Mouse (Mus musculus) midbrain, embryonic 10.5 days (tissue): ENCODE results near the gene Aebp2. TPM values are rescaled to one million over a fixed set of nuclear protein-coding genes. Genes with fewer than 3 reads are reported as not detected.
"Not testable (repeated sequence)": the region's sequence is repeated elsewhere in the genome, so short reads cannot be mapped to it uniquely, and the experiment has no call there.

Experiments
- DNase-seq: peaks from one replicate; pipeline ENCODE4 v3.0.0-alpha.2; 2017; ENCODE audit warnings: low spot score
- H3K27ac ChIP-seq: fragments of 300-500 bp; sonication (generic); replicated peaks from 2 replicates; pipeline ENCODE4 v1.5.1; 2016; ENCODE audit warnings: mild to moderate bottlenecking
- H3K27me3 ChIP-seq: fragments of 300-500 bp; sonication (generic); 2 replicates; pipeline ENCODE4 v1.6.1; 2016; ENCODE audit warnings: low read depth, mild to moderate bottlenecking; ENCODE audit not compliant: poor library complexity, severe bottlenecking
- H3K36me3 ChIP-seq: fragments of 300-500 bp; sonication (generic); 2 replicates; pipeline ENCODE4 v1.6.1; 2016; ENCODE audit warnings: mild to moderate bottlenecking, moderate library complexity
- H3K4me1 ChIP-seq: fragments of 300-500 bp; sonication (generic); 2 replicates; pipeline ENCODE4 v1.6.1; 2016
- H3K4me3 ChIP-seq: fragments of 300-500 bp; sonication (generic); 2 replicates; pipeline ENCODE4 v1.5.1; 2016; ENCODE audit warnings: mild to moderate bottlenecking, moderate library complexity
- H3K9me3 ChIP-seq: fragments of 300-500 bp; sonication (generic); replicated peaks from 2 replicates; pipeline ENCODE4 v1.6.1; 2016; ENCODE audit warnings: mild to moderate bottlenecking
- WGBS: fragments of 180-500 bp; shearing (Covaris S2); methylation state at CpG from one replicate; pipeline ENCODE4 v1.1.7; 2016; 5-methylcytosine and 5-hydroxymethylcytosine counted together
- polyA plus RNA-seq: library from polyadenylated mRNA; unstranded; fragments of >200 nt; fragmentation: Nextera tagmentation; extraction: Ambion mirVana; gene quantifications from 2 replicates; pipeline ENCODE4 v1.2.1, GENCODE M21; 2016

Aebp2 gene
- polyA plus RNA-seq, 1 experiment from 2014 or later = 12.3 TPM

DNA sequence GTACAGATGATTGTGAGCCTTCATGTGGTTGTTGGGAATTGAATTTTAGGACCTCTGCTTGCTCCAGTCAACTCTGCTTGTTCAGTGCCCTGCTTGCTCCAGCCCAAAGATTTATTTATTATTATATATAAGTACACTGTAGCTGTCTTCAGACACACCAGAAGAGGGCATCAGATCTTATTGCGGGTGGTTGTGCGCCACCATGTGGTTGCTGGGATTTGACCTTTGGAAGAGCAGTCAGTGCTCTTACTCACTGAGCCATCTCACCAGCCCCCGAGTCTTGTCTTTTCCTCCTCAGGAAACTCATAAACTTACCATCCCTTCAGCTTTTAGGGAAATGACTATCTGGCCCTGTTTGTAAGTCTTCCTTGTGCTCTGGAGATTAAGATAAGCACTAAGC is 40.2 kb downstream of the Aebp2 start:
- not testable (repeated sequence) for H3K4me3 ChIP-seq, H3K4me1 ChIP-seq, H3K27ac ChIP-seq, H3K36me3 ChIP-seq, H3K27me3 ChIP-seq, DNase-seq, H3K9me3 ChIP-seq
- WGBS = 54% methylated on average over 3 of the region's 3 CpGs

DNA sequence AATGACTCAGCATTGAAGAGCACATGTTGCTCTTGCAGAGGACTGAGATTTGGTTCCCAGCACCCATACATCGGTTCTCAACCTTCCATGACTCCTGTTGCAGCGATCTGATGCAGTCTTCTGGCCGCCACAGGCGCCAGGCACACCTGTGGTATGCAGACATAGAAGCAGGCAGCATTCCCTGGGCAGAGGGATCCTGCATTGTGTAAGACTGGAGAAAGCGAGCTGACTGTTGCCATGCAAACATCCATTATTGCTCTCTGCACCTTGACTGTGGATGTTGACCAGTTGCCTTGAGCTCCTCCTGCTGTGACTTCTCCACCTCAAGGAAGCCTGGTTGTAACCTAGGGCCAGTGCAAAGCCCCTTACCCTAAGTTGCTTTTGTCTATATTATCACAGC is 42.1 kb downstream of the Aebp2 start:
- 82% methylated on average over 5 of the region's 5 CpGs for WGBS
- Histone ChIP-seq H3K9me3 (no peaks in the 10 kb centered on the region; the same call in 1 of the 2 replicates), H3K27me3 (no peaks in the 10 kb centered on the region), H3K4me3 (no peak overlapping the region), H3K27ac (no peak overlapping the region), H3K4me1 (peaks cover 5% of the 10 kb centered on the region; the same call in 1 of the 2 replicates), H3K36me3 (no peaks in the 10 kb centered on the region)
- DNase-seq = no peak

DNA sequence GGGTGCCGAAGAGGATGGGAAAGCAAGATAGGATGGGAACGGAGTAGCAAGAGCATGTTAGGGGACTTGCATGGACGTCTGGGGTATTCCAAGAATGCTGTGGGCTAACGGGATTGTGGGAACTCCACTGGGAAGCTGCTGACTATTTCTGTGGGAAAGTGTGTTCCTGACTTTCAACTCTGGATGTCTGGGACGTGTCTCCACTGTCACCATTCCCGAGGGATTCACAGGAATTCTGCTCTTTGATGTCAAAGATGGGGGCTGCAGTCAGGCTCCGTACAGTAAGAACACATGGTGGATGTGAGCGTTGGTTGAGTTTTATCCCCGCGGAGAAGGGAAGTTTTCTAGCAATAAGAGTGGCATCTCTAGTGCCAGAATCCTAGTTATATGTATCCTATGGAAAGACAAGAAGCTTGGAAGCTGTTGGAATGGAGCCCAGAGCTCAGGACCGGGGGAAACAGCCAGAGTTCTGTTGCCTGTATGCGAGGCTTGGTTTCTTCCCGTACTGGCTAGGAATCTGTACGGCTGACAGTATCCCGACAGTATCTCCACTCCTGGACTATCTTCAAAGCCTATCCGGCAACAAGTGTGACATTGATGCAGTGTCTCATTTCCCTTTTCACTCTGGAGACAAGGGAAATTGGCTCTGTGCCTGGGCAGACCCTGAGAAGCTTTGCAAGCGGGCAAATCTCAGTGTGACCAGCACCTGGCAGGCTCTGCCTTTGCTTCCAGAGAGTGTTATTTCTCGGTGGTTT is 44.2 kb downstream of the Aebp2 start:
- Histone ChIP-seq H3K27ac (no peak overlapping the region), H3K27me3 (no peaks in the 10 kb centered on the region), H3K4me3 (no peak overlapping the region), H3K4me1 (peaks cover 5% of the 10 kb centered on the region; the same call in 1 of the 2 replicates), H3K9me3 (peaks cover 12% of the 10 kb centered on the region; the same call in 1 of the 2 replicates), H3K36me3 (no peaks in the 10 kb centered on the region)
- 78% methylated on average over 18 of the region's 18 CpGs for WGBS
- no peak for DNase-seq

DNA sequence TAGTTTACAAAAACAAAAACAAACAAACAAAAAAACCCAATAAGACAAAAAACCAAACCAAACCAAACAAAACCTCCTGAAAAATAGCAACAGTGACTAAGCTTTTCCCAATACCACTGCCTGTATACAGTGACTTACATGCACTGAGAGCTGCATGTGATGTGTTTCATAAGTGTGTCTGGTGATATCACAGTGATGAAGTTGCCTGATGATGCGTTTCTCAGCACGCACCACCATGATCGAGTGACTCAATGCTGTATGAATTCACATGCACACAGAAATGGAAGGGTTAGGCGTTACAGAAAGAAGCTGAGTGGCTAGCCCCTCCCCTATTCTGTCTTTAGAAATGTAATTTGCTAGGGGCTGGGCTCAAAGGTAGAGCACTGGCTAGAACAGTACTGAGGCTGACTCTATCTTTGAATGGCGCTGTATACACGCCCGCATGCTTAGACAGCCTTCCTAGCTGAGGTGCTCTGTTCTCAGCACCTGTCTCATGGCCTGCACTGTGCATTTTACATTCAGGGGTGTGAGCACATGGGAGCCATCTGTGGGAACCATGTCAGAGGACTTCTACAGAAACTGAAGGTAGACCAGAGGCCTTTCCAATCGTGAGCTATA is 44.9 kb downstream of the Aebp2 start:
- DNase-seq = no peak
- H3K27ac ChIP-seq = no peak overlapping the region
- H3K27me3 ChIP-seq = no peaks in the 10 kb centered on the region
- peaks cover 12% of the 10 kb centered on the region; the same call in 1 of the 2 replicates for H3K9me3 ChIP-seq
- no peak overlapping the region for H3K4me3 ChIP-seq
- H3K36me3 ChIP-seq = no peaks in the 10 kb centered on the region
- peaks cover 5% of the 10 kb centered on the region; the same call in 1 of the 2 replicates for H3K4me1 ChIP-seq
- 89% methylated on average over 8 of the region's 8 CpGs for WGBS

DNA sequence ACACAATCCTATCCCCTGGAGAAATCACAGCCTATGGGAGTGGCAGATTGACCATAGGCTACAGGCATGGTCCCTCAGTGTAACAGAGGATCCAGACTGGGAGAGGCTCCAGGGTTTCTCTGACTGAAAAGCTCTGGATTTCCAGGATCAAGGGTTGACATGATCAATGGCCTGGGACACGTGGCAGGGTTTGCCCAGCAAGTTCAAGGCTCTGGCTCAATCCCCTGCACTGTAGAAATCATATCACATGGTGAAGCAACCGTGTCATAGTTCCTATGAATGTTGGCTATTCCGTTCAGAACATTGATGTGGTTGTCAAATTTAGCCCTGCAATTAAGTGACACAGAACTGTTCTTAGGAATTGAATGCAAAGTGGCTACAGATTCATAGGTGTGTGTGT is 52.0 kb downstream of the Aebp2 start:
- WGBS = 84% methylated on average over 3 of the region's 3 CpGs
- H3K4me1 ChIP-seq = peaks cover 36% of the 10 kb centered on the region
- H3K9me3 ChIP-seq = peaks cover 12% of the 10 kb centered on the region; the same call in 1 of the 2 replicates
- no peak overlapping the region for H3K4me3 ChIP-seq
- H3K36me3 ChIP-seq = no peaks in the 10 kb centered on the region
- DNase-seq = no peak
- H3K27me3 ChIP-seq = peaks cover 5% of the 10 kb centered on the region; the same call in 1 of the 2 replicates
- H3K27ac ChIP-seq = no peak overlapping the region

DNA sequence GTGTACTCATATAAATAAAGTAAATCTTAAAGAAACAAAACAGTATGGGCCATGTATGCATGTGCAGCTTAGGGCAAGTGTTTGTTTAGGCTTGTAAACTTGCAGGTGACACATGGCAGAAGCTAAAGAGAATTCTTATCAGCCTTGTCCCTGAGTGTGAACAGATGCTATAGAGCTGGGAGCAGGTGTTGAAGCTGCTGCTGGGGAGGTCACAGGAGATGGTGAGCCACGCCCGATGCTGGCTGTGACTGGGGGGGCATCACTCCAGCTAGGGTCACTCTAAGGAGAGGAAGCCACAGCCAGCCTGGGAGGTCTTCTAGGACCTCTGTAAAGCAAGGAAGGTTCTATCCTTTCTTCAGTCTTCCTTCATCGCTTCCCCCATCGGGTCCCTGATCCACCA is 53.6 kb downstream of the Aebp2 start:
- no peak overlapping the region for H3K4me3 ChIP-seq
- H3K9me3 ChIP-seq = no peaks in the 10 kb centered on the region
- no peaks in the 10 kb centered on the region for H3K36me3 ChIP-seq
- no peak overlapping the region for H3K27ac ChIP-seq
- WGBS = 88% methylated on average over 4 of the region's 4 CpGs
- DNase-seq = no peak
- peaks cover 38% of the 10 kb centered on the region for H3K4me1 ChIP-seq
- peaks cover 16% of the 10 kb centered on the region; the same call in 1 of the 2 replicates for H3K27me3 ChIP-seq

DNA sequence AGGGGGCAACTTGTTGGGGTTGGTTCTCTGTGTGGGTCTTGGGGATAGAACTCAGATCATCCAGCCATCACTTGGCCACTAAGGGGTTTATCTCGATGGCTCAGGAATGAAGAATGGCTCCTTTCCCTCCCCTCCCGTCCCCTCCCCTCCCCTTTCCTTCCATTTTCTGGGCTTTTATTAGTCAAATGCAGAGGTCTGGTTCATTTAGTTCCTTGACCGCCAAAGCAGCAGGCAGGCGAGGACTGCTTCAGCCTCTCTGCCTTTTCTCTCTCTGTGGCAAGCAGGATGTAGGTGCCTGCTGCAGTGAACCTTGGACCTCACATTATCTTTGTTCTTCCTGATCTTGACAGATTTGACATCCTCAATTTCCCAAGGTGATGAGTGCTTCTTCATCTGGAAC is 54.6 kb downstream of the Aebp2 start:
- Histone ChIP-seq H3K4me3 (no peak overlapping the region), H3K4me1 (peaks cover 40% of the 10 kb centered on the region), H3K36me3 (no peaks in the 10 kb centered on the region), H3K9me3 (no peaks in the 10 kb centered on the region), H3K27ac (no peak overlapping the region), H3K27me3 (peaks cover 16% of the 10 kb centered on the region; the same call in 1 of the 2 replicates)
- 15% methylated on average over 4 of the region's 4 CpGs for WGBS
- DNase-seq = no peak

DNA sequence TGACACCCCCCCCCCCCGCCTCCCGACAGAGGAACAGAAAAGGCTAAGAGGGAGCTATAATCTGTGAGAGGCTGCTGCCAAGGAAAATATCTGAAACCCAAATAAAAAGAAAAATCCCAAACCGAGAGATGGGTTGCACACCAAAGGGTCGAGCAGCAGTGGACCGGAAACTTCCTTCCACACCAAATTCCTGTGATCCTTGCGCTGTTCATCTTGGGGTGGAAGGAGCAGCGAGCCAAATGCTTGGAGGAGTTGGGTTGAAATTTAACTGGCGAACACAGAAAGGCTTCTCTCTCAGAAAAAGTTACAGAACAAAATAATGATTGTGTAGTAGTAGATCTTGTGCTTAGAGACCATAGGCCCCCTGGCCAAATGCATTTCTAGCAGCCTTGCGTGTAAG is 55.5 kb downstream of the Aebp2 start:
- Histone ChIP-seq H3K4me3 (no peak overlapping the region), H3K27me3 (peaks cover 16% of the 10 kb centered on the region; the same call in 1 of the 2 replicates), H3K9me3 (no peaks in the 10 kb centered on the region), H3K27ac (no peak overlapping the region), H3K4me1 (peaks cover 45% of the 10 kb centered on the region), H3K36me3 (no peaks in the 10 kb centered on the region)
- no peak for DNase-seq
- 77% methylated on average over 9 of the region's 9 CpGs for WGBS

DNA sequence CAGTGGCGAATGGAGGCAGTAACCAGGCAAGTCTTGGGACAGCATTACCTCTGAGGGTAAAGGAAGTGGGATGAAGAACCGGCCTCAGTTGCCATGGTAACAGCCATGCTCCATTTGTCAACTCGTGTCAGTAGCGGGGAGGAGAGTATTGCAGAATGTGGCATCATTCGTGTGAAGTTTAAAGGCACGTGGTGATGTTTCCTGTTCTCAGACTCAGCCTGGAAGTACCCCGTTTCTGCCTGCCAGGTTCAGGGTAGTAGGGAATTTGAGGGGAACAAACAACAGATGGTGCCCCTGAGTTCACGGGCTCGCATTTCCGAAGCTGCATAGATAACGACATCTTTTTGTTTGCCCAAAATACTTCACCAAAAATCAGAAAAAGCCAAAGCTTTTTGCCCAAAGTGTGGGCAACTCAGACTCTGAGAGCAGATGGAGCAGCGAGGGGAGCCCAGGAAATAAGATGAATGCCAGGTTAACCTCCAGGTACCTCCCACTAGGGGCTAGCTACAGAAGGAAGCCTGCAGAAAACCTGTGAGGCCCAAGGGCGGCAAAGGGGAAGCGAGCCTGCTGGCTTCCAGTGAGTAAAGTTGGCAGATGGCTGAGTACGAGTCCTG is 56.3 kb downstream of the Aebp2 start:
- no peaks in the 10 kb centered on the region for H3K9me3 ChIP-seq
- WGBS = 25% methylated on average over 15 of the region's 15 CpGs
- no peak overlapping the region for H3K4me3 ChIP-seq
- no peak overlapping the region for H3K27ac ChIP-seq
- peaks cover 16% of the 10 kb centered on the region; the same call in 1 of the 2 replicates for H3K27me3 ChIP-seq
- peak; percentile 71 for DNase-seq
- no peaks in the 10 kb centered on the region for H3K36me3 ChIP-seq
- H3K4me1 ChIP-seq = peaks cover 46% of the 10 kb centered on the region

DNA sequence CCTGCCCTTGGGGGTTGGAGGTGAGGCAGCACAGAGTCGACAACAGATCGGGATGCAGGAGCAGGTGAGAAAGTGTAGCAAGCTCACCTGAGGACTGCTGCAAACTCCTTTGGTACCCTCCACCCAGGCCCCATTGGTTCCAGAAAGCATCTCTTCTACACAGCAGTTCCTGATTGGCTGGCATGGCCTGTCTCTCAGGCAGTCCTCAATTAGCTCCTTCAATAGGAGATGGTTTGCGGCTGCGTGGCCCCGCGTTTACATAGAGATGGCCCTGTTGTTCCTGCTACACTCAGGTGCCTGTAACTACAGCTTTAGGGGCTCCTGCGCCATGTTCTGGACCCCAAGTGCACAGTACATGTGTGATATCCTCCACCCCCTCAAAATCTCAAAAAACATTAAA is 58.2 kb downstream of the Aebp2 start:
- DNase-seq = no peak
- no peaks in the 10 kb centered on the region for H3K9me3 ChIP-seq
- peaks cover 40% of the 10 kb centered on the region for H3K4me1 ChIP-seq
- H3K36me3 ChIP-seq = no peaks in the 10 kb centered on the region
- H3K27ac ChIP-seq = no peak overlapping the region
- H3K4me3 ChIP-seq = no peak overlapping the region
- peaks cover 16% of the 10 kb centered on the region; the same call in 1 of the 2 replicates for H3K27me3 ChIP-seq
- 55% methylated on average over 7 of the region's 7 CpGs for WGBS

DNA sequence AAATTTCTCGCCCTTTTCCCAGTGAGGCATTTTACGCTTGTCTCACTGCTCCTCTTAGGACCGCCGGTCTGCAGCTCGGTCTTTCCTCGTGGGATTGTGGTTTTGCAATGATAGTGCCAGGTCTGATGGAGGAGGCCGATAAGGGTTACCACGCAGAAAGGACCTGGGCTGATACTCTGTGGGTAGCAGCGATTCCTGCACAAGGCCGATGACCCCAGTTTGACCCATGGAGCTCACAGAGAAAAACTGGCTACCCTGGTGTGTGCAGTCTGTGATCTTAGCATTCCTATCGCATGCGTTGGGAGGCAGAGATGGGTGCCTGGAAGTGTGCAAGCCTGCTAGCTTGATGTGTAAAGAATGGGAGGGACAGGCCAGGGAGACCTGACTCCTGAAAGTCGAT is 60.4 kb downstream of the Aebp2 start:
- Histone ChIP-seq H3K27ac (no peak overlapping the region), H3K4me1 (peaks cover 26% of the 10 kb centered on the region), H3K27me3 (peaks cover 16% of the 10 kb centered on the region; the same call in 1 of the 2 replicates), H3K4me3 (no peak overlapping the region), H3K36me3 (no peaks in the 10 kb centered on the region), H3K9me3 (no peaks in the 10 kb centered on the region)
- WGBS = 56% methylated on average over 13 of the region's 13 CpGs
- DNase-seq = no peak

DNA sequence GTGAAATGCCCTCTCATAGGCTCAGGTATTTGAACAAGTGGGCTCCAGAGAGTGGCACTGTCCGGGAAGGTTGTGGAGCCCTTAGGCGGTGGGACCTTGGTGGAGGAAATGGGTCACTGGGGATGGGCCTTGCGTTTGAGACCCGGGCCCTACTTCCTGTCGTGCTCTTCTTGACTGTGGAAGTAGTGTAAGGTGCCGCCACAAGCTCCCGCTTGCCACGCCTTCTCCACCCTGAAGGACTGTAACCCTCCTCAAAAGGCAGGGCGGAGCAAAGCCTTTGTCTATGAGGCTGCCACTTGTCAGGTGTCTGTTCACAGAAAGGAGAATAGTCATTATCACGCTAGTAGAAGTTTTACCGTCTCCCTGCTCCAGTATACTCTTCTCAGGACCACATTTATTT is 61.9 kb downstream of the Aebp2 start:
- Histone ChIP-seq H3K4me3 (no peak overlapping the region), H3K9me3 (no peaks in the 10 kb centered on the region), H3K4me1 (peaks cover 11% of the 10 kb centered on the region), H3K27me3 (peaks cover 11% of the 10 kb centered on the region; the same call in 1 of the 2 replicates), H3K27ac (no peak overlapping the region), H3K36me3 (no peaks in the 10 kb centered on the region)
- WGBS = 89% methylated on average over 11 of the region's 11 CpGs
- DNase-seq = no peak
